23 mouse cellular contexts compared by ENCODE assay signal in the genomic region with DNA sequence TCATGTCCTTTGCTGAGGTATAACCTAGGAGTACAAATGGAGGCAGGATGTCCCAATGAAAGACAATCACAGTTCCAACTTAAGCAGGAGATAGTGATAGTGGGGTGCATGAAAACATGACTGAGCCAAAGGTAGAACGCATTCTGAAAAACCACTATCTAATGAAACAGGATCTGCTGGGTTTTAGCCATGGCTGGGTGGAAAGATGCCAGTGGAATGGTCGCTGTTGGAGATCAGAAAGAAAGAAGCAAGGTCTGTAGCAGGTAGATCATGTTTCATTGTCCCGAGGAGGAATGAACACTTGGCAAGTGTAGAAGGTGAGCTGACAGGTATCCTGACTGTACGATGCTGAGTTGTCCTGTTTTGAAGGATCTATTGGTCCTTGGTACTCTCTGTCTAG. TPM values are rescaled to one million over a fixed set of nuclear protein-coding genes. Genes with fewer than 3 reads are reported as not detected.
DNase-seq lines count a peak whose midpoint lies in the region; ATAC-seq lines count a peak whose summit lies in the region.
"Had no signal": no experiment of that assay in that cellular context is flagged by ENCODE, and none has a peak within 500 bp of the region (broad histone marks: within the 10 kb centered on the region; RNA-seq: fewer than 3 reads in every experiment).

No protein-coding gene starts in this region.

- H3K4me3 ChIP-seq in liver, embryonic 11.5 days (ENCODE audit: low read depth, low read length): no peak overlapping the region
- H3K4me3 ChIP-seq: forebrain, embryonic 10.5 days; forebrain, embryonic 13.5 days; gastrocnemius, adult 2 months; hindbrain, embryonic 10.5 days; hindbrain, embryonic 13.5 days; intestine, embryonic 15.5 days had no signal

- whole genome bisulfite sequencing in liver, embryonic 11.5 days: 74% methylated on average over 4 of the region's 4 CpGs

- ATAC-seq in cerebellum, adult (ENCODE audit: insufficient number of reproducible peaks, low FRiP score, low TSS enrichment): peak; percentile 54; the same call in 1 of the 2 replicates
- no peak for ATAC-seq in liver, embryonic 11.5 days (replicated peaks; ENCODE audit: low FRiP score)
- ATAC-seq: forebrain, embryonic 13.5 days; forebrain, embryonic 16.5 days; hindbrain, embryonic 16.5 days; intestine, embryonic 15.5 days had no signal

- no peak overlapping the region for H3K27ac ChIP-seq in liver, embryonic 11.5 days (ENCODE audit: low read depth, low read length)
- H3K27ac ChIP-seq: forebrain, embryonic 10.5 days; forebrain, embryonic 13.5 days; gastrocnemius, adult 2 months; hindbrain, embryonic 10.5 days; hindbrain, embryonic 13.5 days; intestine, embryonic 15.5 days had no signal

- H3K9ac ChIP-seq in liver, embryonic 11.5 days (ENCODE audit: low read depth, low read length): no peak overlapping the region
- H3K9ac ChIP-seq: forebrain, embryonic 13.5 days; hindbrain, embryonic 13.5 days; intestine, embryonic 15.5 days had no signal

- no peaks in the 10 kb centered on the region for H3K36me3 ChIP-seq in liver, embryonic 11.5 days (ENCODE audit: control insufficient read depth, insufficient read depth, low read length)
- H3K36me3 ChIP-seq: hindbrain, embryonic 10.5 days; intestine, embryonic 15.5 days had no signal

- no peaks in the 10 kb centered on the region for H3K9me3 ChIP-seq in liver, embryonic 11.5 days (ENCODE audit: control insufficient read depth, low read length)
- H3K9me3 ChIP-seq: forebrain, embryonic 10.5 days; hindbrain, embryonic 10.5 days; hindbrain, embryonic 13.5 days; intestine, embryonic 15.5 days had no signal

- no peaks in the 10 kb centered on the region for H3K27me3 ChIP-seq in liver, embryonic 11.5 days (replicated peaks; ENCODE audit: control insufficient read depth, insufficient read depth, low read length)
- H3K27me3 ChIP-seq: intestine, embryonic 15.5 days had no signal

- intact Hi-C loops in heart, postnatal 10 days (cut with DNase I): no loop called here

- no peak overlapping the region for H3K4me2 ChIP-seq in liver, embryonic 11.5 days
- H3K4me2 ChIP-seq: forebrain, embryonic 13.5 days; heart, embryonic 11.5 days; hindbrain, embryonic 13.5 days; intestine, embryonic 15.5 days had no signal

- no peaks in the 10 kb centered on the region for H3K4me1 ChIP-seq in liver, embryonic 11.5 days (replicated peaks; ENCODE audit: control insufficient read depth, insufficient read depth, low read length)
- H3K4me1 ChIP-seq: hindbrain, embryonic 10.5 days; intestine, embryonic 15.5 days had no signal

- no peak for DNase-seq in cerebellum, adult 8-10 months
- peak; percentile 44 for DNase-seq in brain, adult 2 months (ENCODE audit: low read depth, low spot score)
- peak; percentile 32 for DNase-seq in cerebellum, adult 9-11 months
- peak; percentile 48 to 63 for DNase-seq in cerebellum, postnatal 25 days
- DNase-seq in heart, postnatal 10 days: no peak
- no peak for DNase-seq in adrenal gland, postnatal 10 days
- DNase-seq in liver, embryonic 11.5 days (ENCODE audit: low spot score): no peak
- DNase-seq: adrenal gland, postnatal 14 days; gastrocnemius, adult 2 months; gastrocnemius, postnatal 14 days; heart, adult 11 months; heart, postnatal 36 days; kidney, adult 11 months; kidney, adult 8-10 months had no signal

RNA-seq across cellular contexts. Expression of gene Cacna2d1, which starts 7.6 kb away (rescaled TPM):
- total RNA-seq in heart, postnatal 10 days (2021): 10 to 100 TPM; 67.1 to 70.1 TPM
- 10 to 100 TPM; 50.6 to 82.9 TPM for total RNA-seq in adrenal gland, postnatal 10 days (2021)
- polyA plus RNA-seq in liver, embryonic 11.5 days (2014; fragmentation: Nextera tagmentation; extraction: Ambion mirVana): 3.0 TPM in 2 replicates

Comparison
In these comparisons a context has a peak if more than half of its experiments do, and no peak if none do; other contexts are left out.
1. DNase-seq: peak in brain, adult 2 months (single experiment), cerebellum, adult 9-11 months (single experiment) and cerebellum, postnatal 25 days (2 of 2); none in cerebellum, adult 8-10 months (single experiment), heart, postnatal 10 days (0 of 2), adrenal gland, postnatal 10 days (single experiment) and liver, embryonic 11.5 days (single experiment).